Mouse (Mus musculus) mouse embryonic stem cell (cell line): Measurements from ENCODE around the gene Klrd1.
"Not testable (repeated sequence)": the region's sequence is repeated elsewhere in the genome, so short reads cannot be mapped to it uniquely, and the experiment has no call there.

Source experiments
- in situ Hi-C, 2 experiments: fragments of 300-500 bp; cut with MboI; formaldehyde crosslinking; loops; 1 replicate in 1 of 2; 3 replicates in 1 of 2; pipeline ENCODE4 v1.14.3; 2019 to 2020; ENCODE audit warnings: low sequenced_read_pairs in 2 of 2, low pct_unique_long_range_greater_than_20kb in 1 of 2, mixed read lengths in 1 of 2; ENCODE audit not compliant: unreplicated experiment in 1 of 2

Klrd1 gene

DNA sequence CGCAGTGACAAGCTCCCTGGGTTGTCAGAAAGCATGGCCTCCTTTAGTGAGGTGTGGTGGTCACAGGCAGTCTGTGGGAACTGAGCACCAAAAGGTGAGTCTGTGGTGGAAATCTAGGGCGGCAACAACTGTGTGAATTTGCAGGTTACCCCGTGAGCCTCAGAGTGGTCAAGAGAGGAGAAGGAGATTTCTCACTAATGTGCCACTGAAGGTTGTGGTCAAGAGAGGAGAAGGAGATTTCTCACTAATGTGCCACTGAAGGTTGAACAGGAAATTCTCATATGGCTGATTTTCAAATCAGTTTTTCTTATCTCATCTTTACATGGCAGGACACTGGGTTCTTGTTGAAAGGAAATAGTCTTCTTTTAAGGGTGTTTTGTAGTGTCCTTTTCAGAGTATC lies 52.5 kb downstream of the Klrd1 start:
- in situ Hi-C loops, result not testable (repeated sequence)
